Mouse (Mus musculus) small intestine, adult 10 weeks (tissue): ENCODE results near the gene Vipas39. TPM values are rescaled to one million over a fixed set of nuclear protein-coding genes. Genes with fewer than 3 reads are reported as not detected.

Source experiments
- polyA plus RNA-seq: library from polyadenylated mRNA; stranded (reverse); fragments of 350-450 nt; fragmentation: Illumina TruSeq; extraction: RNeasy Lipid Tissue Mini Kit (QIAGEN cat#74804); gene quantifications from one replicate; pipeline ENCODE4 v1.2.3, GENCODE M21; 2014; ENCODE audit warnings: low replicate concordance

Gene Vipas39
- 17.3 TPM for polyA plus RNA-seq

GRCm38 (mm10) chr12:87266108-87266826 is at the start of gene Vipas39, which contains the start of gene Ahsa1:
Gene Vipas39, minus strand, starts transcription at chr12:87266256.
Gene Ahsa1, plus strand, starts transcription at chr12:87266479.

GRCm38 (mm10) chr12:87299657-87300440 is 33.8 kb upstream of the Vipas39 start, which contains the start of gene Ism2:
Gene Ism2, minus strand, starts transcription at chr12:87299705.

DNA sequence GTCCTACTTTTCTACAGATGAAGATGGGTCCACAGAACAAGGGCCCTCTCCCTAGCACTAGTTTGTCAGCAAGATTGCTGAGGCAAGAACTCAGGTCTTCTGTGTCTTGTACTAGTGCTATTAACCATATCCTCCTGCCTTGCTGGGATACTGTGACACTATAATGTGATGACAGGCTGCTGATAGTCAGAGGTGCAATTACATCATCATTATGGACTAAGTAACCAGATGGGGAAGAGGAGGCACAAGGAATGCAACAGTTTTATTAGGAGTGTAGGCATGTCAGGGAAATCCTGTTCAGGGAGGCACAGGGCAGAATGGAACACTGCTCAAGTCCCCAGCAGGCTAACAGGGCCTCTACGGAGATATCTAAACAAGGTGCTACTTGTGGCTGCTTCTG is 27.4 kb downstream of the Vipas39 start, which contains the start of gene Noxred1:
TSS of gene Noxred1 (minus strand) at position 101 of the 400 bp plus-strand sequence.

DNA sequence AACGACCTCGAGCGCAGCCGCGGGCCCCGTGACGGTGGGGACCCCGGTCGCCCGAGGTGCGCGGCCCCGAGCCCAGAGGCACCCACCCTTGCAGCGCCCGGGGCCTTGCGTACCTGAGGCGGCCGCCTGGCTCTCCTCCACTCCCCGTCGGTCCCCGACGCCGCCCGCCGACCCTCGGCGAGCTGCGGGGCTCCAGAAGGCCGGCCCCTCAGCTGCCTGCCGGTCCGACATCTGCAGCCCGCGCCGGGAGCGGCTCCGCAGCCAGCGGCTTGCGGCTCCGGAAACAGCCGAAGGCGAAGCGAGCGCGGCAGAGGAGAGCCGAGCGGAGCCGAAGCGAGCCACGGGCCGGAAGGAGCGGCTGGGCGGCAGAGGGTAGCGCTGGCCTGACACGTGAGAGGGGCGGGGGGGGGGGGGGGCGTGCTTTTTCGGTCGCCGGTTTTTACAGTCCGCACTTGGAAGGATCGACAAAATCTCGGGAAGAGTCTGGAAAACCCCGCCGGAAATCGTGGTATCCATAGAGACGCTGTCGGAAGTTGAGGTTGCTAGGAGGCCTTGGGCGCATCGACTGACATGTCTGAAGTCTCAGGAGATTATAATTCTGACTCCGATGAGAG is 66.0 kb downstream of the Vipas39 start, which contains the start of gene Tmed8:
TSS of gene Tmed8 (minus strand) at position 482 of the 614 bp plus-strand sequence.

DNA sequence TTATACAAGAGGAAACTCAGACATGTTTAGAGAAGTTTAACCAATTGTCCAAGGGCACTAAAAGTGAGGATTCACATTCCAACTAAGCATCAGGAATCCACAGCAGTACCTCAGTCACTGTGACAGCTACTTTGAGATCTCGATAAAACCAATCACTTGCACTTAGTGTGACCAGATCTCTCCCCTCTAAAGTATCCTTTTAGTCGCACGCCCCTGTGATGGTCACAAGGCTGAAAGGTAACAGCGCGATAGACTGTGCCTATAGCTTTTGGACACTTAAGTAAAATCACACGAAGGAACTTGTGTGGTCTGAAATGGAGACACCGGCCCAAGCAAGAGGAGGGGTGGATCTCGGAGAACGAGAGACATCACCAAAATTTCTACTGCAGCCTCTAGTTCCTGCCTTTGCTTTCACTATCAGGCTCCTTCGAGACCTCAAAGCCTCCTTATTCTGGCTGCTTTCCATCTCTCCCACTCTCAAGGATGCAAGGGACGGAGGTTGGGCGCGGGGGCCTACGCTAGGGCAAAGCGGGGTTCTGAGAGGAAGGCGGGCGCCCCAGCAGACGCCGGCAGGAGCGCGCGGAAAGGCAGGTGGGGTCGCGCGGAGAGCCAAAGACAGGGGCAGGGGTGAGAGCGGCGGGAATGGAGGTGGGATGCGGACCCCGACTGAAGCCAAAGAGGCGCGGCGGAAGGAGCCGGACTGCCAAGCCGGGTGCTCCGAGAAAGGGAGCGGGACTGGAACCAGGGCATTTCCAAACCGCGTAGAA is 66.7 kb downstream of the Vipas39 start, which contains the start of gene Samd15:
TSS of gene Samd15 (plus strand) at position 518 of the 767 bp plus-strand sequence.

Other genes with a start within 250 kb of the Vipas39 start
- gene Tmem63c, start 244.9 kb downstream of the Vipas39 start, polyA plus RNA-seq: not detected
- not detected for gene Ngb, start 163.7 kb downstream of the Vipas39 start, polyA plus RNA-seq
- 67.0 TPM for gene Gstz1, start 119.1 kb downstream of the Vipas39 start, polyA plus RNA-seq
- 4.2 TPM for gene Pomt2, start 118.3 kb downstream of the Vipas39 start, polyA plus RNA-seq
- not detected for gene Samd15, start 66.5 kb downstream of the Vipas39 start, polyA plus RNA-seq
- gene Tmed8, start 65.8 kb downstream of the Vipas39 start, polyA plus RNA-seq: 5.0 TPM
- gene Noxred1, start 27.5 kb downstream of the Vipas39 start, polyA plus RNA-seq: 1.2 TPM
- gene Ahsa1, start 223 bp upstream of the Vipas39 start, polyA plus RNA-seq: 57.7 TPM
- gene Ism2, start 33.4 kb upstream of the Vipas39 start, polyA plus RNA-seq: not detected
- gene Sptlc2, start 122.1 kb upstream of the Vipas39 start, polyA plus RNA-seq: 289 TPM
- gene Slirp, start 177.6 kb upstream of the Vipas39 start, polyA plus RNA-seq: 136 TPM
- gene Alkbh1, start 177.8 kb upstream of the Vipas39 start, polyA plus RNA-seq: 18.1 TPM
- 59.3 TPM for gene Snw1, start 206.0 kb upstream of the Vipas39 start, polyA plus RNA-seq
- gene Gm5788, start 228.5 kb upstream of the Vipas39 start, polyA plus RNA-seq: not detected
- not detected for gene Gm8300, start 248.1 kb upstream of the Vipas39 start, polyA plus RNA-seq